Comparison of ENCODE assay signal across 1 mouse cellular context in the genomic region with DNA sequence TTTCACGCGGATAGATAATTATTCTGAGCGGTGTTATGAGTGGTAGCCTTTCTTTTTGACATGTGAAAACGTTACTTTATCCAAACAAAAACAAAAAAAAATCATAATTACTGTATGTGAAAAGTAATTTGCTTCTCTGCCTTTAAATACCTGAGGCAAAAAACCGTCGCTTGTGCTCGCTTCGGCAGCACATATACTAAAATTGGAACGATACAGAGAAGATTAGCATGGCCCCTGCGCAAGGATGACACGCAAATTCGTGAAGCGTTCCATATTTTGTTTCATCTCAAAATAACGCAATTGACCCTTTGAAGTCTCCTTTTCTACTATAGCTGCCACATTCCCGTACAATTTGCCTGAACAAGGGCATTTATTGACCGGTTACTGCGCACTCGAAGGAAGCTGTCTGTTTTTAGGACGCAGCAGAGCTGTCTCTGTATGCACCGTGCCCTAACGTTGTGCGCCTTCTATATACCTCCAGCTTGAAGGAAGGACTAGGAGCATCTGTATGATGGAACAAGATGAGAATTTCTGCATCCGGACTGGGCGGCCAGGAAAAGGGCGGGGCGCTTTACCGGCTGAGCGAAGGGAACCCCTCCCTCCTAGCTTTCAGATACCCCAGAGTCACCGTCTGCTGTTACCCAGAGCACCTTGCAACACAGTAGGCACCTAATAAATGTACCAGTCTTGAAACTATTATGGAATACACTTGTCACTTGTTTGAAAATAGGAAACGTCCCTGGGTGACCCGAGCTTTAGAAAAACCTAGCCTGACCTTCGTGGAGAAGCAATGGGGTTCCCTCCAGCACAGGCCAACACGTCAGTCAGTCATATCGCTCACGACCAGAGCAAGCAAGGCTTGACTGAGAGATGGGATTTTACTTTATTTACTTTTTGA.
TF ChIP-seq lines count a peak whose summit lies in the region.

No protein-coding gene starts in this region.

TF ChIP-seq in myocyte, 11 proteins besides CTCF, POLR2A, EP300 and RAD21 (continued from another document):
- no peak for TF ChIP-seq MYOG (IDR thresholded peaks at IDR 0.05; ENCODE audit: control insufficient read depth in 1 of 3, insufficient read depth in 1 of 3, insufficient read length in 2 of 3, low read depth in 2 of 3)
- TF ChIP-seq SRF (IDR thresholded peaks at IDR 0.05; ENCODE audit: control insufficient read depth, insufficient read length, low read depth): no peak
- no peak for TF ChIP-seq USF1 (IDR thresholded peaks at IDR 0.05; ENCODE audit: low read depth)
- TF ChIP-seq MYOD1 (IDR thresholded peaks at IDR 0.05; ENCODE audit: control insufficient read depth in 1 of 3, insufficient read length in 2 of 3, low read depth in 2 of 3): no peak
- no peak for TF ChIP-seq TCF3 (IDR thresholded peaks at IDR 0.05; ENCODE audit: insufficient read length, low read depth)
